Mouse (Mus musculus) kidney, adult 2 months (tissue): Measurements from ENCODE around the gene Wdr95.
A peak's percentile ranks its signal among the peaks of the same experiment; 100 is the strongest.

Source experiments
- CTCF ChIP-seq: fragments of 200-500 bp; conservative IDR thresholded peaks from 2 replicates; pipeline ENCODE4 v1.5.1; 2011; ENCODE audit warnings: low read depth, mild to moderate bottlenecking, control low read depth, low read length, moderate library complexity, mixed read lengths; ENCODE audit not compliant: insufficient read depth, insufficient read length
- POLR2A ChIP-seq: fragments of 200-500 bp; IDR thresholded peaks from one replicate; pipeline ENCODE4 v1.6.1; 2011; ENCODE audit warnings: low read depth, low read length, control low read depth

GRCm38 (mm10) chr5:149636075-149636920 is 107.8 kb downstream of the Wdr95 start, which contains the start of gene Hsph1:
- TF ChIP-seq CTCF (no peak), POLR2A (peak; percentile 90)
